Mouse (Mus musculus): ENCODE measurements around the gene Tbc1d12.
A peak's percentile ranks its signal among the peaks of the same experiment; 100 is the strongest.
"Not testable (repeated sequence)": the region's sequence is repeated elsewhere in the genome, so short reads cannot be mapped to it uniquely, and the experiment has no call there.

Gene Tbc1d12

DNA sequence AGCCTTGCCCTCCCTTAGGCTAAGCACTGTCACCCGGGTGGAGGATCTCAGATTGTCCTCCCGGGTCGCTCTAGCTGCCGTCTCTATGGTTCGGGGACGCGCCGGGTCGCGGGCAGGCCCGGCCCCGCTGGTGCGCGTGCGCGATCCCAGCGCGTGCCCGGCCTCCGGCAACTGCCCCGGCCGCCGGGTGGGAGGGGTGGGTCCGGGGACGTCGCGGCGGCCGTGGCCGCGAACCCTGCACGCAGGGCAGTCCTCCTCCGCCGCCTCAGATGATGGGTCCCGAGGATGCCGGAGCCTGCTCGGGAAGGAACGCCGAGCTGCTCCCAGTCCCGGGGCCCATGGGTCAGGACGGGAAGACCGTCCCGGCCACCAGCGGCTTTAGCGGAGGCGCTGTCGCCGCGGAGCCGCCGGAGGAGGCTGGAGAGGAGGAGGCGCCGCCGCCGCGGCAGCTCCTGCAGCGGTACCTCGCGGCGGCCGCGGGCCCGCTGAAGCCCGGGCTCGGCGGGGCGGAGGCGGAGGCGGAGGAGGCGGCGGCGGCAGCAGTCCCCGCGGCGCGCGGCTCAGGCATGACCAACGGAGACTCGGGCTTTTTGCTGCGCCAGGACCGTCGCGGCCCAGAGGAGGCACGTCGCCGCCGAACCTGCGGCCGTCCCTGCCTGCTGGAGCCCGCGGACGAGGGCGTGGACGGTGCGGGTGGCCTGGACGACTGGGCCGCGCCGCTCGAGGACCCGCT lies at the start of gene Tbc1d12:
TSS of gene Tbc1d12 (plus strand) at position 142 of the 733 bp plus-strand sequence.
- peak; percentile 96 to 97 for DNase-seq

DNA sequence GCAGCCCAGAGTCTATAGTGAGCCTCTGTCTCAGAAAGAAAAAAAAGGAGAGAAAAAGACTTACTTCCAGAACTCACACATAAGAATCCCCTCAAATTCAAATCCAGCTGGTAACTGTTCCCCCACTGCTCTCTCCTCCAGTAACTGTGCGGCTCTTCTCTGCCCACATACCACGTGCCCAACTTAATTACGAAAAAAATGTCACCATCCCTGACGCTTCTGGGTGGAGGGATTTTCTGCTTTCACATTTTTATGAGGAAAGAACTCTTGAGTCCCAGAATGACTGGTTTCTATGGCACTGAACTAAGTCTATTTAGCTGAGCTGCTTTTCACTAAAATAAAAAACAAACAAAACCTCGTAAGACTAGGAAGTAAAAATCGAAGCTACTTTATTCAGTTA lies 48.6 kb upstream of the Tbc1d12 start:
- DNase-seq: no peak

DNA sequence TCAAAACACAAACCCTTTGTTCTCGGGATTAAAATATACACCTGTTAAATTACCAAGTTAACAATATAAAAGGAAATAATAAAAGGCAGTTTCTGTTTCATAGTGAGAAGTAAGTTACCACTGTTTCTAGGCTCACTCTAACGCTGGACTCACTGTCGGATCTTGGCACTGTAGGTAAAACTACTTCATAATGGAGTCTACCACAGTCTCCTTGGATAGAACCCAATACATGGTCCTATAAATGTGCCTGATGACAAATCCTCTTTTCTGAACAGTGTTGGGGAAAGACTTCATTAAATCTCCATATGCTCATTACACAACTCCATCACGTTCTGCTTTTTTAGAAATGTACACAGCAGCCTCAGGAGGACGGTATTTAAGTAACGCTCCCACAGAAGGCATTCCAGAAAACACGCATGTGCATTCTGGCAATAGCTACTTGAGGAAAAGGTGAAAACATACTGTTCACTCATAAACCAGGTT lies 42.8 kb upstream of the Tbc1d12 start:
- DNase-seq: no peak

DNA sequence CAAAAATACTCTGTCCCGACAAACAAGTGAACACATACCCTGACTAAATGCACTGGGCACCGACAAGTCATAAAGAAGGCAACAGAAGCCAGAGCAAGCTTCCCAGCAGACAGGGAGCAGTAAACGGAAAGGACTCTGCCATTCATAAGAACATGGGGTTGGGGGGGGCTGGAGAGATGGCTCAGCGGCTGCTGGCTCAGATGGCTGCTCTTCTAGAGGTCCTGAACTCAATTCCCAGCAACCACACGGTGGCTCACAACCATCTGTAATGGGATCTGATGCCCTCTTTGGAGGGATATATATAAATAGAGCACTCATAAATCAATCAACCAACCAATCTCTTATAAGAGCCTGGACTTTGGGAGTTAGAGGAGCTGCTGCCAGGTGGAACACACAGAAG lies 39.8 kb upstream of the Tbc1d12 start:
- DNase-seq: no peak

DNA sequence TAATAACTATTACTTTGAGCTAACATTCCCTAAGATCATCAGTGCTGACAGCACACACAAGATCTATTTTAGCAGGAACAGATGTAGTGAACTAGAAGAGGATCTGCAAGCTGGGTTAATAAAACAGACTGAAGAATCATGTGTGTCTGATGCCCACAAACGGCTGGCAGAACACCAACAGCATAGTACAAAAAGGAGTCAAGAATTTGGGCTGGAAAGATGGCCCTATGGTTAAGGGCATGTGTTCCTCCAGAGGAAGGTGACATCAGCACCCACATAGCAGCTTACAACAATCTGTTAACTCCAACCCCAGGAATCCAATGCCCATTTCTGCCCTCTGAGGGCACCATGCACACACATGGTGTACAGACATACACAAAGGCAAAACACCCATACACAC lies 38.1 kb upstream of the Tbc1d12 start:
- no peak for DNase-seq

DNA sequence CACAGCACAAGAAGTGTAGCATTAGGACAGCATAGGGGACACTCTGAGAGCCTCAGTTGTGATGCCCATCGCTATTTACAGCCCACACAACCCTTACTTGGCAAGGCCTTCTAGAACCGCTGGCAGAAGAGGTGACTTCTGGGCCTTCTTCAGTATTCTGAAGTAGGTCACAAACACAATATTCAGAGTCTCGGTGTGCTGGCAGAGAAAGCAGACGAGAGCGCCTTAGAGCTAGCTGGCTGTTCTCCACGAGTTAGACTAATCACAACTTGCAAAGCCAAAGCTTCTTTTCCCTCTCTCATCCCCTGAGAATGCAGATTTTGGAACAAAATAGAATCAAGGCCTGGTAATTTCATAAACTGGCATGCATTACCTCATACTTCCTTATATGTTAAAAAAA lies 37.6 kb upstream of the Tbc1d12 start:
- DNase-seq: no peak

DNA sequence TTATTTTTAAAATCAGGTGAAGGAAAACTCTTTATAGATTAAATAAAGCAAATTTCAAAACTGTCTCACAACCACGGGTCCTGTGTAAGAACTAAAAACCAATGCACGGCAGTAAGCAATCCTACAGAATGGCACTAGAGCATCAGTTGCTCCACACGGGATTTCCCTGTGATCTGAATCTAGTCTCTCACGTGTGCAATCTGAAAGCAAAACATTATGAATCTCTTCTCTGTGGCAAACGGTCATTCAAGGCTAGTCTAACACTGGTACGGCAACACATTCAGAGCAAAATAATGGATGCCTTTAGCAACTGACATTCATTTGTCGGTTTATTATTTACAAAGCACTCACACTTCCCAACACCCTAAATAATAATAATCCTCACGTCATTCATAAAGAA lies 18.2 kb upstream of the Tbc1d12 start:
- DNase-seq: no peak

DNA sequence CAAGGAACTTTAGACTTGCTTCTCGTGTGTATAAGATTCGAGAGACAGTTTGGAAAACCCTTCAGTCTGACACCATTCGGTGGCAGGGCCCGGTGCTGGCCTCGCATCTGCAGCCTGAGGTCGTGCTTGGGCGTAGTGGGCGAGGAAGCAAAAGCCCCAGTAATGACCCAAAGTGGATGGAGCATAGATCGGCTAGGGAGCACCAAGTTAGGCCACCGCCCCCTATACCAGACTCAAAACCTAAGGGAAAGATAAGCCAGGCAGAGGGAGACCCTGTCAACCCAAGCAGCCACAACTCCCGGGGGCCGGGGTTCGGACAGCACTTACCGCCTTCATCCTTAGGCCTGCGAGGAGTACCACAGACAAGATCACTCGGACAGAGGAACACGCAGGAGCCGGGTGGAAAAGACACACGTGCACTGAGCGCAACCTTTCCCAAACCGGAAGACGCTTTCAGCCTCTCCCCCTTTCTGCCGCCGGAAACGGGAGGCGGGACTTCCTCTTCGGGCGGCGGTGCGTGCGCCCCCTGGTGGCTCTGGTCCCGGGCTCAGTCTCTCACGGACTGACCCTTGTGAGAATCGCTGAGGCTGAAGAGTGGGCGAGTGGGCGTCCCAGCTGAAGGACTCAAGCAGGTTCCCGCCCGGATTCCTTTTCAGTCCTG lies 17.5 kb upstream of the Tbc1d12 start, which contains the start of gene Noc3l:
TSS of gene Noc3l (minus strand) at position 472 of the 661 bp plus-strand sequence.
- peak; percentile 96 to 97 for DNase-seq

DNA sequence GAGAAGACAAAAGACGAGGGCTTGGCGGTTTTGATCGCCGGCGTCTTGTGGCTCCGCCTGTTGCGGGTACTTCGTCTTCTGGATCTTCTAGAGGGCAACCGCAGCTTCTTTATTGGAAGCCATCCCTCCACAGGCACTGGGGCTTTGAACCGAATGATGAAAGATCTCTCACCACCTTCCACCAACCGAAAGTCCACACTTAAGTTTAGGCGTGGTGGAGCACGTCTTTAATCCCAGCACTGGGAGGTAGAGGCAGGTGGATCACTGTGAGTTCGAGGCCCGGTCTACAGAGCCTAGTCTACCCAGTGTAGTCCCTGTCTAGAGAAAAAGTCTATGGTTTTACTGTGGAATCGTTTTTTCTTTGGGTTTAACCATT lies 17.0 kb upstream of the Tbc1d12 start:
- no peak for DNase-seq

DNA sequence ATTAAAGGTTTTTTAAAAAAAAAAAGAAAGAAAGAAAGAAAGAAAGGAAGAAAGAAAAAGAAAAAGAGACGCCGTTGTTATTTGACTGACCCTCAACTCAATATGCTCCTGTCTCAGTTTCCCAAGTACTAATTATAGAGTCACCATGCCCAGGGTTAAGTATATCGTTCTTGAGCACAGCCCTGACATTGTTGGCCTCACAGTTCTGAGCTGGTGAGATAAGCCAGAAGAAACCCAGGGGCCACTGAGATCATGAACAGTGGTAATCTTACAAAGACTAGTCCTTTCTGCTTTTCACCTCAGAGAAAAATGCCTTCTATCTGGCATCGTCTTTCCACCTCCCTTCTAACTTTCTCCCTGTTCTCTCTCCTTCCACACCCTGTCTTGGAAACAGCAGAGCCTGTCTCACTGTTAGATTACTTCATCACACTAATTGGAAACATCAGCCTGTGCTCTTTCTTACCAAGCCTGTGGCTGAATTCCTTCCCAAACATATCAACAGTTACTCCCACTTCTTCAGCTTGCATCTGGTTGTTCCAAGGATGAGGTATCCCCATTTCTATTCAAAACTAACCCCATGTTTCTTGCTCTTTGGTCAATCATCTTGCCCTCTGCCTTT lies 16.1 kb upstream of the Tbc1d12 start:
- DNase-seq: no peak

DNA sequence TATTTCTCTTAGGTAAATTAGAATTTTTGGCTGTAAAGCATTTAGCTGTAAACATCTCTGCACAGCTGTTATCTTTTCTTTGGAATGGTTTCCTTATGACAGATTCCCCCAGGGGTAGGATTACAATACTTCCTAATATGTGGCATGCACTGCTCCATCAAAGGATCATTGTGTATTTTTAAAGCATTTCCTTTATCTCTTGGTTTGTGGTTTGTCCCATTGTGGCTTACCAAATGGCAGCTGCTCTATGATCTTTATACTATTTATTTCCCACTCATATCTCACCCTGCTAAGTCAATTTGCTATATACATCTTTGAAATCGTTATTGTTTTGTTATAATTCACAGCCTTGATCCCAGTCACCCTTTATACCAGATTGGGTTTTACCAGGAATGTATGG lies 3.2 kb upstream of the Tbc1d12 start:
- no peak for DNase-seq

DNA sequence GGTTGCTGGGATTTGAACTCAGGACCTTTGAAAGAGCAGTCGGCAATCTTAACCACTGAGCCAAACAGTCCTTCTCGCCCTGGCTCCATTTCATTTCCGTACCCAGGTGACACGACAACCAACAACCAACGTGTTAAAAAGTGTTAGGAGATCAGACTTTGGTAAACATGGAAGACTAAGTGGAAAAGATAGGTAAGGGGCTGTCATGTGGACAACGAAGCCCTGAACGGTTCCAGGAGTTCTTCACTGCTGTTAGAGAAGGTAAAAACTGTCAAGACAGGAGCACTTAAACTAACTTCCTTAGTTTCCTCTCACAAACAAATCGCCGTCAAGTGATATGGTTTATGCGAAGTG lies 318 bp upstream of the Tbc1d12 start:
- DNase-seq: no peak

DNA sequence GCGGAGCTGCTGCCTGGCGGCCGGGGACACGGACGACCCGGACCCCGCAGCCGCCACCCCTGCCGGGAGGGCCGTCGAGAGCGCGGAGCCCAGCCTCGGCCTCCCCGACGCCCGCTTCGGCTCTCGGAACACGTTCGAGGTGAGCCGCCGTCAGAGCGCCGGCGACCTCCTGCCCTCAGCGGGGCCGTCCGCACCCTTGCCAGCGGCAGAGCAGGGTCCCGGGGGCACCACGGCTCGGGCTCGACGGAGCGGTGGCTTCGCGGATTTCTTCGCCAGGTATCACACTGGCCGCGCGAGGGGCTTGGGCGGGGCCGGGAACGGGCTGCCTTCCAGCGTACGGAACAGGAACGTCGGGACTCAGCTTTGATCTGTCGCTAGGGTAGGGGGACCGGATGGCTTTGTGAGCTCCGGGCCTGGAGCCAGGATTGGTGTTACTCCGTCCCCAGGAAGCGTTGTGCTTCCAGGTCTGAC lies 827 bp downstream of the Tbc1d12 start:
- peak; percentile 73 to 81 for DNase-seq

DNA sequence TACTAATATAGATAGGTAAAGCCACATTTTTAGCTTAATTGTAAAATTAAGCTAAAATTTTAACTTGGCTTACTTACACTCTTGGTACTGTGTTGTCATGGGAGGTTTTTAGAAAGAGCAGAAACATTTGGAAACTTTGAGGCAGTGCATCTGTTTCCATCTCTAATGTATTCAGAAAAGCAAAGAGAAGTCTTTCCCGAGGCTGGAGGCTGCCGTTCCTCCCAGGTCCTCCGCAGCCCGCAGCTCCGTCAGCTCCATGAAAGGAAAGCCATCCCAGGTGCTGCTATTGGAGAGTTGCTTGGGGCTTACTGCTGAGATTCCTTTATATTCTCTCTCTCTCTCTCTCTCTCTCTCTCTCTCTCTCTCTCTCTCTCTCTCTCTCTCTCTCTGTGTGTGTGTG lies 8.4 kb downstream of the Tbc1d12 start:
- no peak for DNase-seq

DNA sequence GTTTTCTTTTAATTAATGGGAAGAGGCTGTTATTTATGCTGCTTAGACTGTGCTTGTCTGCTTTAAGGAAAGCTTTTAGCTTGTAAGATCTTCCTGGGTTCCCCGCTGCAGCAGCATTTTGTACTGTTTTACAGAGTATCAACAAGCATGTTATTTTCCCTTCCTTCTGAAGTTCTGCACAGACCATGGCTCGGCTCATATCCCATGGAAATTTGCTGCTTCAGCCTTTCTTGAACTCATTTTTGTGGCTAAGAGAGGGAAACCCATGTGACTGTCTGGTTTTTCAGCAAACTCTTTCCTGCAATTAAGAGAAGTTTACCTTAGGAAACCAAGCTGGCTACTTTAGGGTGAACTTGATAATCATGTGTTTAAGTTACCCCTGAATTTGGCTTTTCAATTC lies 10.0 kb downstream of the Tbc1d12 start:
- DNase-seq: no peak

DNA sequence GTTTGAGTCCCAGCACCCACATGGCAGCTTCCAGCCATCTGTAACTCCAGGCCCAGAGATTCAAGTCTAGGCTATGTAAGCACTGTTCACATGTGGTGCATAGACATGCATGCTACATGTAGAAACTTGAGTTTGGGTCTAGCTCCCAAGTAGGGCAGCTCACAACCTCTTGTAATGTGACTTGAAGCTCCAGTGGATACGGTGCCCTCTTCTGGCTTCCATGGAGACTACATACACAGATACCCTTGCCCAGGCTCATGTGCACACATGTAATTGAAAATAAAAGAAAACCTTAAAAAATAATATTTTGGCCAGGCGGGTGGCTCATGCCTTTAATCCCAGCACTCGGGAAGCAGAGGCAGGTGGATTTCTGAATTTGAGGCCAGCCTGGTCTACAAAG lies 21.8 kb downstream of the Tbc1d12 start:
- DNase-seq: no peak

DNA sequence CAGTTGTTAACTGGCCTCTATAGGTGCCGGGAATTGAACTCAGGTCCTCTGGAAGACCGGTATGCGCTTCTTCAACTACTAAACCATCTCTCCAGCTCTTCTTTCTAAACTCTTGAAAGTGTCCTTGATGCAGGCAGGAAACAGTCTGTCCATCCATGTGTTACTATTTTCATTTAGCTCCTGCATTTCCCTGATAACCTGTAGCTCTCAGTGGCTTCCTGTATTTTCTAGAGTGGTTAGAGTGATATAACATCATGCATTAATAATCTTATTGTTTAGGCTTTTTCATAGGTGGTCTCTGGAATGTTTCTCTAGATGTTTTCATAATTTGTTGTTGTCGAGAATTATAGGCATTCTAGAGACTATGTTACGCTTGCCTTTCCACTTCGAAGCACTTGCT lies 26.1 kb downstream of the Tbc1d12 start:
- DNase-seq: no peak

DNA sequence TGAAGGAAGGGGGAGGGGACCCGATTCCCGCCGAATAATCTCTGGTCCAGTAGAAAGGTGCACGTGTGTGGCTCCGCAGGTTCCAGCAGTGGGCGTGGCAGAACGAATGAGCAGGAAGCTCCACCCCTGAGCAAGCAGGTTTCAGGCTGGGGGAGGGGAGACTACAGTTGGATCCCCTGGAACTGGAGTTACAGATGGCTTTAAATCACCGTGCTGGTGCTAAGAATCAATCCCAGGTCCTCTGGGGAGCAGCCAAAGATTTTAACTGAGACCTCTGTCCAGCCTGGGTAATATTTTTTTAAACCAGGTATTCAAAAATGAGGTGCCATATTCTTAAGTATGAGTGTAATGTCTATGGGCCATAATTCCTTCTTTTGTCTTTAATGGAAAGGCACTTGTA lies 38.4 kb downstream of the Tbc1d12 start:
- not testable (repeated sequence) for DNase-seq

DNA sequence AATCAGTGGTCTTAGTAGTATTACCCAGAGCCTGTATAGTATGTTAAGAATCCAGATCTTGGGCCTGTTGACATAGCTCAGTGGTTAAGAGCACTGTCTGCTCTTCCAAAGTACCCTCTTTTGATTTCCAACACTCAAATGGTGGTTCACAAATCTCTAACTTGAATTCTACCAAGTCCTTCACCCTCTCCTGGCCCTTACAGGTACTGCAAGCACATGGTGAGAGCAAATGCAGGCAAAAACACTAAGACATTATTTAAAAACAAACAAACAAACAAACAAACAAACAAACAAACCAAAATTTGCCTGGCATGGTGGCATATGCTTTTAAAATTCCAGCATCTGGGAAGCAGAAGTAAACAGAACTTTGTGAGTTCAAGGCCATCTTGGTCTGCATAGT lies 43.9 kb downstream of the Tbc1d12 start:
- peak in 1 of 2 experiments; percentile 10 for DNase-seq

DNA sequence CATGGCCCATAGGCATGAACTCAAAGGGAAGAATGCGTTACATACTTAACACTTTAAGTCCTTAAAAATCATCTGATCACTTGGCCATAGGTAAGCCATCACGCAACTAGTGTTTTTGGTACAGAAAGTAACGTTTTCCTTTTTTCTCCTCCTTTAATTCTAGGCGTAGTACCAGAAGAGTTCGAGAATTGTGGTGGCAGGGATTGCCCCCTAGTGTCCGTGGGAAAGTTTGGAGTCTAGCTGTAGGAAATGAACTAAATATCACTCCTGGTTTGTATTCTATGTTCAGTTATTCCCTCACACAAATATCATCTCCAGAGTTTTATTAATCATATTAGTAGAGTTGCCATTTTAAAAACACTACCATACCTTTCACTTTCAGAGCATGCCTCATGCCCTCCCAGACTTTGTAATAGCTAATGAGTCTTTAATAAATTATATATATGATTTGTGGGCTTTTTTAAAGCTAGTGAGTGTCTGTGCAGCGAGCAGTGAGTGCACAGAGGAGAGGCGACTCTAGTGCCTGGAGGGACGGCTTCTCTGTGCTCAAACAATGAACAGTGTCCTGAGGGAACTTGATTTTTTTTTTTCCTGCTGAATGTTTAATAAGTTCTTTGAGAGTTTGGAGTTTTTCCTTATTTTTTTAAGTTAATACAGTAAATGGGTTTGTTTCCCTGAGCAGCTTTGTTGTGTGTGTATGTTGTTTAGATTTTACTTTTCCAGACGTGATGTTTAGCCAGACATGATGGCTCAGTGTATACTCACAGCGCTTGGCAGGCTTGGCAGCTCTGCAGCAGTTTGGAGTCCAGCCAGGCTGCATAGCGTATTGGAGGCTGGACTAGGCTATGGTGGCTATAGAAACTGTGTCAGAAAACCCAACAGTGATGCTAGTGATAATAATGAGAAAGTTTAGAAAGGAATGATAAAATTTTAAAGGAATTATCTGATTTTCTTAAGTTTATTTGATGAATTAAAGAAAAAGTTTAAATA lies 65.1 kb downstream of the Tbc1d12 start:
- peak; percentile 11 to 13 for DNase-seq

DNA sequence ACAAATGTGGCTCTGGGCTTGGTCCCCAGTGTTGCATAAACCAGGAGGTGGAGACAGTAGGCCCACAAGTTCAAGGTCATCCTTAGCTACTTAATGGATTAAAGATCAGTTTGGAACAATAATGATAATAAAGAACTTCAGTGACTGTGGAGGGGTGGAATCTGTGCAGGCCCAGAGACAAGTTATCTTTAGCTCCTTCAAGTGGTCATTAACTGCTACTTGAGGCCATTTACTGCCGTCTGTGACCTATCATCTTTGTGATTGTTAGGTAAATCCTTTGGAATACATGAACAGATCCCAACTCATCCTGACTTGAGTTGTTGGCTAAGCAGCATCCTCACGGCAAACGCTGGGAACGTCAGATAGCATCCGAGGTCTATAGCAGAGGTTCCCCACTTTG lies 66.1 kb downstream of the Tbc1d12 start:
- DNase-seq: no peak

DNA sequence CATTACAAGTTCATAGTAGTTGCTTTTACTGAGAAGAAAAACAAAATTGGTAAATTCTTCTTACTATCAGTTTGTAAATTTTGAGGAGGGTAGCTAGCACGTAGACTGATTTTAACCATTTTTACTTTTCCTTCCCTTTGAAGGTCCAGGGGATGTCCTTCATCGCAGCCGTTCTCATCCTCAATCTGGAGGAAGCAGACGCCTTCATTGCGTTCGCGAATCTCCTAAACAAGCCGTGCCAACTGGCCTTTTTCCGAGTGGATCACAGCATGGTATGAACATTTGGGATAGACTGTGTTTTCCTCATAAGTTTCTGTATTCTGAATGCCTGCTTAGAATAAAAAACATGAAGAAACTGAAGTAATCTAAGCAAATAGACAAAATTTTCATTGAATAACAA lies 77.4 kb downstream of the Tbc1d12 start:
- no peak for DNase-seq

DNA sequence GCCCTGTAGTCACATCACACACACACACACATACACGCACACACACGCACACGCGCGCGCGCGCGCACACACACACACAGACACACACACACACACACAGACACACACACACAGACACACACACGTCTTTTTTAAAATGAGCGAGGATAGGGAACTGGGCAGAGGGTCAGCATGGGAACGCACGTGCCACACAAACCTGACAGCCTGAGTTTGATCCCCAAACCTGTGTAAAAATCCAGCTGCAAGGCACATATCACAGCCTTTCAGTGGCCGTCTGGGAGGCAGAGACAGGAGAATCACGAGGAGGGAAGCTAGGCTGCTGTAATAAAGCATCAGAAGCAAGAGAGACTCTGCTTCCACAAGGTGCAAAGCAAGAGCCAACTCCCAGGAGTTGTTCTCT lies 78.5 kb downstream of the Tbc1d12 start:
- no peak for DNase-seq
